Mouse (Mus musculus) testis, adult 10 weeks (tissue): ENCODE results near the gene Ajap1. TPM values are rescaled to one million over a fixed set of nuclear protein-coding genes. Genes with fewer than 3 reads are reported as not detected.

Source experiments
- polyA plus RNA-seq: library from polyadenylated mRNA; stranded (reverse); fragments of 350-450 nt; fragmentation: Illumina TruSeq; extraction: RNeasy Lipid Tissue Mini Kit (QIAGEN cat#74804); gene quantifications from one replicate; pipeline ENCODE4 v1.2.3, GENCODE M21; 2014; ENCODE audit warnings: low read depth, low replicate concordance

Gene Ajap1
- polyA plus RNA-seq: not detected

DNA sequence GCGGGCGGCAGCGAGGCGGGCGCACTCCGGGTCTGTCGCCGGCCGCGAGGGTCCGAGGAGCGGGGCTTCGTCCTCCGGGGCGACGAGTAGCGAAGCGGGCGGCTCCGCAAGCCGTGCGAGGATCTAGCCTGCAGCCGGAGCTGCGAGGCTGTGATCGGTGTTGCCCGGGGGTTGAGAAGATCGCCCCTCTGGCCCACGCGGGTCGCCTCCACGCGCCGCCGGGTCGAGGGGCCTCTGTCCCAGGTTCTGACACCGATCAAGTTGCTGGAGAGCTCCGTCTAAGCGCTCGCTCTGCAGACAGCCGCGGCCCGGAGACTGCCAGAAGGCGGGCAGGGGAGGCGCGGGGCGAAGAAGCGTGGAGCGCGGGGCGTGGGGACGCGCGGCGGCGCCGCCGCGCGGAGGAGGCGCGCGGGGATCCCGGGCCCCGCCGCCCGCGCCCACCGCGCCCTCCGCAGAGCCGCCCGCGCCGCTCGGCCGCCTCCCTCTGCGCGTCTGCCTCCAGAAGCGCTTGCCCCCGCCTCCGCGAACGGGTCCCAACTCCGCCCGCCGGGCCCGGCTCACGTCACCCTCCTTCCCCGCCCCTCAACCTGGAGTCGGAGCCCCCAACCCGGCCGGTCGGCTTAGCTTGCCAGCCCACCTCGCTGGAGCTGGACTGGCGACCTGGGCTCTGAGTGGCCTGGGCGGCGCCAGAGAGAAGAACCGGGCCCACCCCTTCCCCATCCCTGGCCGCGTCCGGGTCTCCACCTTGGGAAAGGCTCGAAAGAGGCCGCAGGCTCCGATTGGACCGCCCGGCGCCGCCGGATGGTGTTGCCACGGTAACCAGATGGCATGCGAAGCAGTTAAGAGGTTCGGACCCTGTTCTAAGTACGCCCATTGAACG lies at the start of gene Ajap1:
TSS of gene Ajap1 (minus strand) at position 353 of the 880 bp plus-strand sequence.

